Mouse (Mus musculus) embryonic facial prominence, embryonic 13.5 days (tissue): ENCODE results near the gene Zfp639. TPM values are rescaled to one million over a fixed set of nuclear protein-coding genes. Genes with fewer than 3 reads are reported as not detected.

Experiments
- ATAC-seq: fragments of 200-750 bp; cut with Nextera tagmentation; 2 replicates; pipeline ENCODE4 v1.8.0; 2017; ENCODE audit warnings: low read depth; ENCODE audit not compliant: insufficient number of reproducible peaks, insufficient read depth, low FRiP score, low TSS enrichment
- H3K27ac ChIP-seq: fragments of 300-500 bp; sonication (generic); 2 replicates; pipeline ENCODE4 v1.5.1; 2015; ENCODE audit warnings: moderate library complexity, mild to moderate bottlenecking, inconsistent platforms
- H3K27me3 ChIP-seq: fragments of 300-500 bp; sonication (generic); 2 replicates; pipeline ENCODE4 v1.6.1; 2015; ENCODE audit warnings: mild to moderate bottlenecking, inconsistent platforms
- H3K36me3 ChIP-seq: fragments of 300-500 bp; sonication (generic); 2 replicates; pipeline ENCODE4 v1.6.1; 2015; ENCODE audit warnings: mild to moderate bottlenecking, inconsistent platforms
- H3K4me1 ChIP-seq: fragments of 300-500 bp; sonication (generic); 2 replicates; pipeline ENCODE4 v1.6.1; 2015; ENCODE audit warnings: inconsistent platforms
- H3K4me2 ChIP-seq: fragments of 300-500 bp; sonication (generic); 2 replicates; pipeline ENCODE4 v1.6.1; 2015; ENCODE audit warnings: moderate library complexity, mild to moderate bottlenecking, inconsistent platforms
- H3K4me3 ChIP-seq: fragments of 300-500 bp; sonication (generic); 2 replicates; pipeline ENCODE4 v1.5.1; 2015; ENCODE audit warnings: mild to moderate bottlenecking, inconsistent platforms
- H3K9ac ChIP-seq: fragments of 300-500 bp; sonication (generic); 2 replicates; pipeline ENCODE4 v1.6.1; 2015; ENCODE audit warnings: mild to moderate bottlenecking, inconsistent platforms
- H3K9me3 ChIP-seq: fragments of 300-500 bp; sonication (generic); 2 replicates; pipeline ENCODE4 v1.6.1; 2016; ENCODE audit warnings: inconsistent platforms
- WGBS: fragments of 180-500 bp; shearing (Covaris S2); methylation state at CpG from one replicate; pipeline ENCODE4 v1.1.7; 2015; ENCODE audit warnings: mixed read lengths; 5-methylcytosine and 5-hydroxymethylcytosine counted together
- polyA plus RNA-seq: library from polyadenylated mRNA; unstranded; fragments of >200 nt; fragmentation: Nextera tagmentation; extraction: Ambion mirVana; gene quantifications from 2 replicates; pipeline ENCODE4 v1.2.1, GENCODE M21; 2015

Gene Zfp639
- polyA plus RNA-seq, 1 experiment from 2014 or later = 46.7 TPM

DNA sequence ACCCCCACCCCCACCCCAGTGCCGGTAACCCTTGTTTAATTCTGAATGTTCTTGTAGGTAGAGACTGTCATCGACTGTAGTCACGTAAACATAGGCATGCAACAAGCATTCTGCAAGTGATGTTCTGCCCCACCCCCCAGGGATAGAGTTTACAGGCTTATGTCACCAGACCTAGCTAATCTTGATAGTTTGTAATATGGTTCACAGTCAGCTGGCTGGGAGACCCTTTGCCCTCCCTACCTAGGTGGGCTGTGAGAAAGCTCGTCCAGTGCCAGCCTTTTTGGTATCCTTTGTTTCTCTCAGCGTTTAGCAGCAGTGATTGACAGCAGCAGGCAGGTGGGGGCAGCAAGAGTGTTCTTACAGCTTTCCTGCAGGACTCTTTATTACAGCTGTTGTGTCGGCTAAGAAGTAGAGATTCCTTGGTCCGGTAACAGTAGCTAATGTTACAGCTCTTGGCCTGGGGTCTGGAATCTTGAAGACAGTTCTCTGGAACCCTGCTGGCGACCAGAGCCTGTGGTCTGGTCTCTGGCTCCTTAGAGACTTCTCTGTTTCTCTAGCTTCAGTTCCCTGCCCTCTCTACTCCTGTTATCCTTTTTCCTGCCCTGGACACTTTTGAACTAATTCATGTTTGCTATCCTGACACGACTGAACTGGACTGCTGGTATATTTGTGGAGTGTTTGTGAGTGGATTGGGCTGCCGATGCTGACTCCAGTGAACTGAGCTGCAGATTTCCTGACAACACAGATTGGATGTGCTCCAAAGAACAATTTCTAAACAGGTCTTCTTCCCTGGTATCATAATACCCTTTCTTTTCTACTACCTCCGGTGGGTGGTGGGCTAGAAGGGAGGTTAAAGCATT, 3.5 kb upstream of the Zfp639 start:
- H3K4me2 ChIP-seq = no peak overlapping the region
- 63% methylated on average over 11 of the region's 11 CpGs for WGBS
- no peak for ATAC-seq

DNA sequence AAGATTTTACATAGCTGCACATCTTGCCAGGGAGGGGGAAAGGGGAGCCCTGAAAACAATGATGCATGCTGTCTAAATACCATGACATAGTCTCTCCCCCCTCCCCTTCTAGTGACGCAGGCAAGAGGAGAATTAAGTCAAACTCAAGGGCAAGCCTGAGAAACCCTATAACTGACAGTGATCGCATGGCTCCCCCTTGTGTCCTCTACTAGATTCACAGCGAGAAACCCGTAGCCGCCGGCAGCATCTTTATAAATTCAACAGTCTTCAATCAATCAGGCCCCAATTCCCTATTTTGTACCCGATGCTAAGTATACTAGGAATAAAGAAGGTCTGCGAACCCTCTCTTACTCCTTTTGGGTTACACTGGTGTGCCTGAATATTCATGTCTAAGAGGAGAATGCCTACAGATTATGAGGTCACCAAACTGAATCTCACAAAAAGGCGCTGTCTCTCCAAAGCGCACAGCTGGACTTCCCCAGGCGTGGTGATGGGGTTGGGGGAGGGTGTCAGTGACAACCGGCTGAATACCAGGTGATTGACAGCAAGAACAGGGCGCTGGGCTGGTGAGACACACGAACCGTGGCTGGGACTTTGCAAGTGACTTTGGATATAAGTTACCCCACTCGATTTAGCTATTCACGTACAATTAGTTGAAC, 1.3 kb upstream of the Zfp639 start:
- Histone ChIP-seq H3K9ac (peak overlapping the region; percentile 41; the same call in 1 of the 2 replicates), H3K4me3 (peak overlapping the region; percentile 21), H3K27me3 (no peaks in the 10 kb centered on the region), H3K27ac (no peak overlapping the region), H3K9me3 (no peaks in the 10 kb centered on the region), H3K4me1 (peaks cover 23% of the 10 kb centered on the region), H3K4me2 (peak overlapping the region; percentile 61), H3K36me3 (peaks cover 5% of the 10 kb centered on the region; the same call in 1 of the 2 replicates)
- no peak for ATAC-seq
- WGBS = 3% methylated on average over 17 of the region's 17 CpGs

More for the DNA sequence above, 3.5 kb upstream of the Zfp639 start:
- no peaks in the 10 kb centered on the region for H3K27me3 ChIP-seq
- no peak overlapping the region for H3K9ac ChIP-seq
- H3K9me3 ChIP-seq = no peaks in the 10 kb centered on the region
- no peak overlapping the region for H3K27ac ChIP-seq
- H3K4me1 ChIP-seq = peaks cover 8% of the 10 kb centered on the region
- H3K4me3 ChIP-seq = no peak overlapping the region
- H3K36me3 ChIP-seq = no peaks in the 10 kb centered on the region

DNA sequence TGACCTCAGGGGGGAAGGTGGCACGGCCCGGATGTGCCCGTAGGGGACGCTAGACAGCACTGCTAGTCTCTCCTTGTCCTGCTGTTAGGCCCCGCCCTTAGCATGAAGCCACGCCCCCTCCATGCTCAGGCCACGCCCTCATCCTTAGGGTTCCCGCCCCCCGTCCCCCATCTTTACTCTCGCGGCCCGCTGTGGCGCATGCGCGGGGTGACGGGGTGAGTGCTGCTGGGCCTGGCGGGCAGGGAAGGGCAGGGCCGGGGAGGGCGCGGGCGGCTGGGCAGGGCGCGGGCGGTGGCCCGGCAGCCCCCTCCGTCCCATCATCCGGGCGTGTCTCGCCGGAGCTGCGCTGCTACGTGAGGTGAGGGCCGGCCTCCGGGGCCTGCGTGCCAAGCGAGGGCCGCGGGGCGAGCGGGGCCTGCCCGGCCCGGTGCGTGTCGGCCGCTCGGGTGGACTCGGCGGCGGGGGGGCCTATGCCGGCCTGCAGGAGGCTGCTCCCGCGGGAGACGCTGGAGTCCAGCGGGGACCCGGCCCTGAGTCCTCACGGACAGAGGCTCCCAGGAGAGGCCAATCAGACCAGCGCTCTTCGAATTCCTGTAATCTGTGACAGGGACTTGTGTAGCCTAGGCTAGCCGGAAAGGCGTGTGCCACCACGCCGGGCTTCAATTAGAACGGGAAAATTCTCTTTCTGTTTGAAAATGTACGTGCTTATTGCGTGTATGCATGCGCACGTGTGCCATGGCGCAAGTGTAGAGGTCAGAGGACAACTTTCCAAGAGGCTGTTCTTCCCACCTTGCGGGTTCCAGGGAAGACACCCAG, 524 bp downstream of the Zfp639 start:
- Histone ChIP-seq H3K4me1 (peaks cover 23% of the 10 kb centered on the region), H3K9ac (peak overlapping the region; percentile 89), H3K9me3 (no peaks in the 10 kb centered on the region), H3K4me3 (peak overlapping the region; percentile 74), H3K27ac (peak overlapping the region; percentile 63), H3K4me2 (peak overlapping the region; percentile 61), H3K36me3 (peaks cover 12% of the 10 kb centered on the region), H3K27me3 (no peaks in the 10 kb centered on the region)
- under 1% methylated on average over 65 of the region's 69 CpGs for WGBS
- ATAC-seq = peak; percentile 91

GRCm38 (mm10) chr3:32511191-32511550, 1.1 kb downstream of the Zfp639 start:
- ATAC-seq = no peak
- no peaks in the 10 kb centered on the region for H3K9me3 ChIP-seq
- 3% methylated on average over 13 of the region's 13 CpGs for WGBS
- no peaks in the 10 kb centered on the region for H3K27me3 ChIP-seq
- peaks cover 18% of the 10 kb centered on the region for H3K36me3 ChIP-seq
- no peak overlapping the region for H3K27ac ChIP-seq
- H3K4me3 ChIP-seq = peak overlapping the region; percentile 74
- peak overlapping the region; percentile 61 for H3K4me2 ChIP-seq
- peaks cover 23% of the 10 kb centered on the region for H3K4me1 ChIP-seq
- H3K9ac ChIP-seq = peak overlapping the region; percentile 89

DNA sequence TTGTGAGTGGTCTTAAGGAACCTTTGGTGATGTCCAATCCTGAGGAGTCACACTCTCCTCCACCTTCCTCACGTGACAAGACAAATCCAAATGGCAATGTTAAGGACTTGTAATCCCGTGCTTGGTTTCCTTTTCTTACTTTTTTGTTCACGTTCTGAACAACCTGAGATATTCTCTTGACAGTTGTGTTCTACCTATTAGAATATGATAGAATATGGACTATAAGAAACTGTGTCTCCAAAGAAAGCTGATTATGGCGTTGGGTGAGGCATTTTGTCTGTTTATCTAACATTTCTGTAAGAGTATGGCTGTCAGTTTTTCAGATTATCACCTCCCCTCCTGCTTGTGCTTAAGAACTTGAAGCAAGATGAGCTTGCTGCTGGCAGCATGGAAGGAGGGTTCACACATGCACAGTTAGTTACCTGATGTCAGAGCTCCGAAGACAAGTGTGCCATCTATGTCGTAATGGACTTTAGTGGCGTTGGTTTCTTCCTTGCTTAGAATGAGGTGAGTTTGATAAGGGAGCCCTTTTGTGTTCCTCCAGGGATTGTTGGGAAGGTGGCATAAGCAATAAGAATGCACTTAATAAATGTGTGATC, 2.7 kb downstream of the Zfp639 start:
- Histone ChIP-seq H3K36me3 (peaks cover 32% of the 10 kb centered on the region), H3K27me3 (no peaks in the 10 kb centered on the region), H3K4me1 (peaks cover 23% of the 10 kb centered on the region), H3K9ac (no peak overlapping the region), H3K9me3 (no peaks in the 10 kb centered on the region), H3K27ac (no peak overlapping the region), H3K4me2 (no peak overlapping the region), H3K4me3 (no peak overlapping the region)
- ATAC-seq = no peak
- 89% methylated on average over 7 of the region's 7 CpGs for WGBS

- Histone ChIP-seq H3K9me3 (no peaks in the 10 kb centered on the region), H3K4me3 (no peak overlapping the region), H3K4me1 (peaks cover 23% of the 10 kb centered on the region), H3K36me3 (peaks cover 39% of the 10 kb centered on the region), H3K9ac (no peak overlapping the region), H3K4me2 (no peak overlapping the region), H3K27me3 (no peaks in the 10 kb centered on the region), H3K27ac (no peak overlapping the region)
- no peak for ATAC-seq
Observed at GRCm38 (mm10) chr3:32513528-32513927, 3.5 kb downstream of the Zfp639 start.

- H3K4me3 ChIP-seq = no peak overlapping the region
- 94% methylated on average over 4 of the region's 4 CpGs for WGBS
- no peaks in the 10 kb centered on the region for H3K27me3 ChIP-seq
- H3K36me3 ChIP-seq = peaks cover 39% of the 10 kb centered on the region
- H3K27ac ChIP-seq = no peak overlapping the region
- H3K9ac ChIP-seq = no peak overlapping the region
- peaks cover 10% of the 10 kb centered on the region; the same call in 1 of the 2 replicates for H3K9me3 ChIP-seq
- no peaks in the 10 kb centered on the region; the same call in 1 of the 2 replicates for H3K4me1 ChIP-seq
- no peak for ATAC-seq
- H3K4me2 ChIP-seq = no peak overlapping the region
Observed at GRCm38 (mm10) chr3:32527181-32527580, 17.1 kb downstream of the Zfp639 start.

GRCm38 (mm10) chr3:32529303-32529898, 19.3 kb downstream of the Zfp639 start, which contains the start of gene Mfn1:
Gene Mfn1 (plus strand): TSS chr3:32529465.
- no peaks in the 10 kb centered on the region for H3K27me3 ChIP-seq
- peaks cover 29% of the 10 kb centered on the region for H3K36me3 ChIP-seq
- WGBS = under 1% methylated on average over 47 of the region's 47 CpGs
- H3K9ac ChIP-seq = peak within 1 kb of the TSS; percentile 77
- H3K4me1 ChIP-seq = no peaks in the 10 kb centered on the region; the same call in 1 of the 2 replicates
- H3K4me2 ChIP-seq = peak within 1 kb of the TSS; percentile 56
- H3K9me3 ChIP-seq = peaks cover 5% of the 10 kb centered on the region; the same call in 1 of the 2 replicates
- H3K27ac ChIP-seq = peak within 1 kb of the TSS; percentile 65
- ATAC-seq = peak; percentile 98
- peak within 1 kb of the TSS; percentile 63 for H3K4me3 ChIP-seq

GRCm38 (mm10) chr3:32530041-32530440, 20.0 kb downstream of the Zfp639 start:
- WGBS = 12% methylated on average over 5 of the region's 5 CpGs
- Histone ChIP-seq H3K36me3 (peaks cover 34% of the 10 kb centered on the region), H3K4me3 (peak overlapping the region; percentile 63), H3K9ac (peak overlapping the region; percentile 77), H3K4me2 (peak overlapping the region; percentile 56), H3K27me3 (no peaks in the 10 kb centered on the region), H3K4me1 (no peaks in the 10 kb centered on the region; the same call in 1 of the 2 replicates), H3K27ac (no peak overlapping the region), H3K9me3 (peaks cover 5% of the 10 kb centered on the region; the same call in 1 of the 2 replicates)
- no peak for ATAC-seq

DNA sequence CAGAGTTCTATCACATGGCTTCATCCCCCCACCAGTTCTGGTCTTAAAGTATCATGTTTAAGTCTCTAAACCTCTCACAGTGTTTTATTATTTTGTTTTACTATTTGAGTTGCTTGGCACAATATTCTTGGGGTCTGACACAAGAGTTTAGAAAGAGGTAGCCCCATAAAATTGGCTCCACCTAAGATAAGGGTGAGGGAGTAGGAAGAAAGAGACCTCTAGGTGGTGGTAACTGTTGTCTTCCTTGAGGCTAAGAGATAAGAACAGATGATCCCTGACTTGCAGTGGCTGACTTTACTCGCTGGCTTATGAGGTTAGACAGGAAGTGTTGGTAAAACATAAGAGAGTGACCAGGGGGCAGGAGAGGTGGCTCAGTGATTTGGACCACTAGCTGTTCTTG, 25.6 kb downstream of the Zfp639 start:
- Histone ChIP-seq H3K36me3 (peaks cover 70% of the 10 kb centered on the region), H3K27me3 (no peaks in the 10 kb centered on the region), H3K4me3 (no peak overlapping the region), H3K27ac (no peak overlapping the region), H3K9me3 (no peaks in the 10 kb centered on the region), H3K4me2 (no peak overlapping the region), H3K4me1 (no peaks in the 10 kb centered on the region), H3K9ac (no peak overlapping the region)
- ATAC-seq = no peak
- WGBS = 59% methylated on average over 1 of the region's 1 CpGs
